Mouse (Mus musculus) G1E (cell line): ENCODE measurements around the gene Zwilch.

ENCODE experiments used
- CTCF ChIP-seq: IDR thresholded peaks from 2 replicates; pipeline ENCODE4 v1.5.1; 2012; ENCODE audit warnings: low read depth, low read length, inconsistent platforms, mixed read lengths
- TAL1 ChIP-seq: conservative IDR thresholded peaks from 2 replicates; pipeline ENCODE4 v1.6.1; 2012; ENCODE audit warnings: low read depth, low read length, inconsistent platforms, mixed read lengths

DNA sequence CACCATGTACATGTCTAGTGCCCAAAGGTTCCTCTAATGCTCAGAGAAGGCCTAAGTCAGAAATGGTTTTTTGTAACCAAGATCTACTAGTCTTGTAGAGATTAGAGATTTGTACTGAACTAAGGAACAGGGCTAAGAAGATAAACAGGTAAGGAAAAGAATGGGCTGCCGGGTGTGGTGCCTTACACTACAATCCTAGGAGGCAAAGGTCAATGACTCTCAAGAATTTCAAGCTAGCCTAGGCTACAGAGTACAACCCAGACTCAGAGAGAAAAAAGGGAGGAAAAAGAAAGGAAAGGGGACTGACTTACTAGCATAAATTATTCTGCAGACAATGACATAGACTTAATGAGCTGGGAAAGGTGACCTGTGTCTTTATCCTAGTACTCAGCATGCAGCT, 47.7 kb upstream of the Zwilch start:
- TF ChIP-seq CTCF = no peak
- no peak for TF ChIP-seq TAL1
